ENCODE assay signal across 9 mouse cellular contexts in the genomic region with DNA sequence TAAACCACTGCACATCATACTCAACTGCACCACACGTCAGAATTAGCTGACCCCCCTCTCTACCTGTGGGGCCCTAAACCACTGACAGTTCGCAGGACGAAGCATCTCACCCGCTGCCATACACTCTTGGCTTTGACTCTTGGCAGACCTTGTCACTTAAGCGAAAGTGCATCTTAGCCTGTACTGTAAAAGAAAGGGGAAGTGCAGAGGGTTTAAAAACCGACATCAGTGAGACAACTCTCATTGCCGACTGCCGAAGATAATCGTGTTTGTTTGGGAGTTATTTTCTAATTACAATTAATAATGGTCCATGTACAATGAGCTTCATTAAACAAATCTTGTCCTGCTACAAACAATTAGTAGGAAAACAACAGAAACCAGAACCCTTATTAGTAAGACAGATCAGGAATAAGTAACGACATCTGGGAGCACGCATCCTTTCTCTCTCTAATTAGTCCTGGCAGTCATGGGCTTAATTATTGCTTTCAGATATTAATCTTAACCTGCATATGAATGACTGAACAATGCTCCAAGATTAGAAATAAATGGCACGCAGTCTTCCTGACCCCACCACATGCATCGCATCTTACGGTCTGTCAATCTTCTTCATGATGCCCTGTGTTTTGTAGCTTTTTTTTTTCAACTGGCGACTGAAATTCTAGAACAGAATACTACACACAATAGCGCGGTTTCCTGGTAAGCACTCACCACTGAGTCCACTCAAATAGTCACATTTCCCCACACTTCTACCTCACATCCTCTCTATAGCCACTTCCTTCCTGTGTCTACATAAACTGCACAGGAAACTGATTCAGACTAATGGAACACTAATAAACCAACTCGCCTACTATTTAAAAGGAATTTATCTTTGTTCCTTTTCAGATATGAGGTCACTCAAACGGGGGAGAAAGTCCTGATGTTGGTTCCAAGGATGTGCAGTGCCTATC. TPM values are rescaled to one million over a fixed set of nuclear protein-coding genes. Genes with fewer than 3 reads are reported as not detected.
A peak's percentile ranks its signal among the peaks of the same experiment; 100 is the strongest.
DNase-seq lines count a peak whose midpoint lies in the region; ATAC-seq and TF ChIP-seq lines count a peak whose summit lies in the region.
"Had no signal": no experiment of that assay in that cellular context is flagged by ENCODE, and none has a peak within 500 bp of the region (broad histone marks: within the 10 kb centered on the region; RNA-seq: fewer than 3 reads in every experiment).

No protein-coding gene starts in this region.

- WGBS in hindbrain, embryonic 13.5 days, result 66% methylated on average over 19 of the region's 19 CpGs
- WGBS in hindbrain, postnatal 0 days, result 60% methylated on average over 19 of the region's 19 CpGs
- 13% methylated on average over 19 of the region's 19 CpGs for WGBS in liver, embryonic 14.5 days (ENCODE audit: insufficient replicate concordance)

- ATAC-seq in hindbrain, embryonic 13.5 days (ENCODE audit: low FRiP score), result no peak
- ATAC-seq in hindbrain, postnatal 0 days, result no peak
- ATAC-seq in liver, embryonic 14.5 days (ENCODE audit: insufficient read depth), result no peak

- no peak for DNase-seq in hindbrain, postnatal 0 days (ENCODE audit: low spot score)
- peak; percentile 4 for DNase-seq in thymus, postnatal 0 days (ENCODE audit: low spot score)
- no peak for DNase-seq in thymus, postnatal 10 days (ENCODE audit: low spot score in 2 of 2)
- no peak for DNase-seq in liver, embryonic 14.5 days (ENCODE audit: low read depth in 3 of 3, low spot score in 3 of 3)
- no peak for DNase-seq in cerebellum, adult 9-11 months
- no peak for DNase-seq in kidney, adult 9 months
- no peak for DNase-seq in testis, postnatal 14 days (ENCODE audit: low spot score)
- DNase-seq: cerebellum, adult 8-10 months had no signal

- TF ChIP-seq CTCF in hindbrain, postnatal 0 days (IDR thresholded peaks at IDR 0.05; ENCODE audit: low read depth), result no peak
- TF ChIP-seq CTCF in liver, embryonic 14.5 days (IDR thresholded peaks at IDR 0.05; ENCODE audit: low read depth), result no peak

- peak overlapping the region; percentile 64 for H3K27ac ChIP-seq in hindbrain, embryonic 13.5 days
- H3K27ac ChIP-seq in hindbrain, postnatal 0 days, result no peak overlapping the region
- H3K27ac ChIP-seq in liver, embryonic 14.5 days, result no peak overlapping the region

- H3K4me3 ChIP-seq in hindbrain, embryonic 13.5 days, result no peak overlapping the region
- H3K4me3 ChIP-seq in hindbrain, postnatal 0 days (ENCODE audit: low read length), result no peak overlapping the region
- H3K4me3 ChIP-seq in liver, embryonic 14.5 days (ENCODE audit: insufficient read depth in 1 of 2, low read depth in 2 of 2, low read length in 2 of 2), result no peak overlapping the region

- no peaks in the 10 kb centered on the region for H3K27me3 ChIP-seq in hindbrain, embryonic 13.5 days
- no peaks in the 10 kb centered on the region for H3K27me3 ChIP-seq in hindbrain, postnatal 0 days (ENCODE audit: insufficient read depth, low read length)
- no peaks in the 10 kb centered on the region for H3K27me3 ChIP-seq in liver, embryonic 14.5 days (ENCODE audit: control insufficient read depth, insufficient read depth, low read length)

- H3K9me3 ChIP-seq in hindbrain, embryonic 13.5 days, result no peaks in the 10 kb centered on the region
- H3K9me3 ChIP-seq in hindbrain, postnatal 0 days (ENCODE audit: low read length), result no peaks in the 10 kb centered on the region
- H3K9me3 ChIP-seq in liver, embryonic 14.5 days (ENCODE audit: control insufficient read depth, low read length), result no peaks in the 10 kb centered on the region

- peaks cover 24% of the 10 kb centered on the region for H3K4me1 ChIP-seq in hindbrain, embryonic 13.5 days (replicated peaks)
- H3K4me1 ChIP-seq in hindbrain, postnatal 0 days (ENCODE audit: insufficient read depth, low read length), result no peaks in the 10 kb centered on the region
- peaks cover 0 to 2% of the 10 kb centered on the region in 2 experiments; a peak in 1 of 4 replicates for H3K4me1 ChIP-seq in liver, embryonic 14.5 days (replicated peaks; ENCODE audit: control insufficient read depth in 2 of 2, insufficient read depth in 2 of 2, low read length in 1 of 2)

- no peaks in the 10 kb centered on the region for H3K36me3 ChIP-seq in hindbrain, embryonic 13.5 days
- H3K36me3 ChIP-seq in hindbrain, postnatal 0 days (ENCODE audit: insufficient read depth, low read length), result no peaks in the 10 kb centered on the region
- H3K36me3 ChIP-seq in liver, embryonic 14.5 days (replicated peaks; ENCODE audit: control insufficient read depth, insufficient read depth, low read depth), result no peaks in the 10 kb centered on the region

- H3K4me2 ChIP-seq in hindbrain, embryonic 13.5 days, result 0 out of 2 replicates have a peak overlapping the region, but pooled peaks have one; percentile 10
- H3K4me2 ChIP-seq in hindbrain, postnatal 0 days (ENCODE audit: low read depth, low read length), result no peak overlapping the region
- peak overlapping the region; percentile 14; the same call in 1 of the 2 replicates for H3K4me2 ChIP-seq in liver, embryonic 14.5 days (ENCODE audit: low read depth)

- TF ChIP-seq EP300 in liver, embryonic 14.5 days (IDR thresholded peaks at IDR 0.05; ENCODE audit: low read depth), result no peak

- no peak overlapping the region for H3K9ac ChIP-seq in hindbrain, embryonic 13.5 days
- no peak overlapping the region for H3K9ac ChIP-seq in hindbrain, postnatal 0 days (replicated peaks; ENCODE audit: low read length)
- H3K9ac ChIP-seq in liver, embryonic 14.5 days (replicated peaks), result no peak overlapping the region

RNA-seq across cellular contexts. Expression of gene Wwc2, which starts 42.8 kb away (rescaled TPM):
- 5.4 and 6.0 TPM in 2 replicates for polyA plus RNA-seq in hindbrain, embryonic 13.5 days (2015; fragmentation: Nextera tagmentation; extraction: Ambion mirVana)
- 10.0 and 11.2 TPM in 2 replicates for total RNA-seq in hindbrain, postnatal 0 days (2014; rRNA removed)
- 5.2 and 5.3 TPM in 2 replicates for polyA plus RNA-seq in hindbrain, postnatal 0 days (2015; fragmentation: Nextera tagmentation; extraction: Ambion mirVana)
- polyA plus RNA-seq in thymus, postnatal 0 days (2015; fragmentation: Nextera tagmentation; extraction: Ambion mirVana), result 1.3 and 1.8 TPM in 2 replicates
- polyA plus RNA-seq in liver, embryonic 14.5 days (2012; rRNA removed), result 0.63 and 0.90 TPM in 2 replicates
- polyA plus RNA-seq in liver, embryonic 14.5 days (2014; fragmentation: Nextera tagmentation; extraction: Ambion mirVana), result 1.0 TPM in 2 replicates
